Mouse (Mus musculus) MEL (cell line): Measurements from ENCODE around the gene Ptbp1. TPM values are rescaled to one million over a fixed set of nuclear protein-coding genes. Genes with fewer than 3 reads are reported as not detected.
A peak's percentile ranks its signal among the peaks of the same experiment; 100 is the strongest.

ENCODE experiments used
- DNase-seq: peaks from one replicate; pipeline ENCODE4 v3.0.0; 2011; ENCODE audit warnings: low read depth, low spot score
- H3K27ac ChIP-seq: 2 replicates; pipeline ENCODE4 v1.5.1; 2012; ENCODE audit warnings: low read depth, mild to moderate bottlenecking, control low read depth, low read length, moderate library complexity; ENCODE audit not compliant: control insufficient read depth
- H3K27me3 ChIP-seq, 2 experiments: fragments of 150-350 bp in 1 of 2; sonication (generic) in 1 of 2; 2 replicates each; pipeline ENCODE4 v1.6.1; 2012; ENCODE audit warnings: low read length in 2 of 2, mild to moderate bottlenecking in 2 of 2, improper control_type of control experiment in 1 of 2, moderate library complexity in 1 of 2; ENCODE audit not compliant: insufficient read depth in 2 of 2, control insufficient read depth in 1 of 2
- H3K36me3 ChIP-seq, 2 experiments: 2 replicates each; pipeline ENCODE4 v1.6.1; 2012 to 2014; ENCODE audit warnings: low read length in 2 of 2, improper control_type of control experiment in 1 of 2, inconsistent platforms in 1 of 2, mild to moderate bottlenecking in 1 of 2; ENCODE audit not compliant: insufficient read depth in 2 of 2, control insufficient read depth in 1 of 2
- H3K4me1 ChIP-seq, 2 experiments: fragments of 150-350 bp in 1 of 2; sonication (generic) in 1 of 2; 2 replicates each; pipeline ENCODE4 v1.6.1; 2012; ENCODE audit warnings: low read length in 2 of 2, improper control_type of control experiment in 1 of 2, mild to moderate bottlenecking in 1 of 2; ENCODE audit not compliant: insufficient read depth in 2 of 2, control insufficient read depth in 1 of 2
- H3K4me3 ChIP-seq, 2 experiments: fragments of 150-350 bp in 1 of 2; sonication (generic) in 1 of 2; 2 replicates each; pipeline ENCODE4 v1.5.1; 2012; ENCODE audit warnings: low read depth in 2 of 2, low read length in 2 of 2, mild to moderate bottlenecking in 2 of 2, moderate library complexity in 2 of 2, control low read depth in 1 of 2, improper control_type of control experiment in 1 of 2; ENCODE audit not compliant: control insufficient read depth in 1 of 2, insufficient read depth in 1 of 2
- H3K79me2 ChIP-seq: 2 replicates; pipeline ENCODE4 v1.6.1; 2012; ENCODE audit warnings: mild to moderate bottlenecking, low read length, moderate library complexity; ENCODE audit not compliant: control insufficient read depth, poor library complexity, insufficient read depth
- H3K9ac ChIP-seq: 2 replicates; pipeline ENCODE4 v1.6.1; 2012; ENCODE audit warnings: low read depth, mild to moderate bottlenecking, control low read depth, low read length, moderate library complexity; ENCODE audit not compliant: control insufficient read depth, poor library complexity, severe bottlenecking
- H3K9me3 ChIP-seq: fragments of 150-350 bp; sonication (generic); replicated peaks from 2 replicates; pipeline ENCODE4 v1.6.1; 2012; ENCODE audit warnings: mild to moderate bottlenecking, low read length, improper control_type of control experiment, moderate library complexity; ENCODE audit not compliant: insufficient read depth
- CTCF ChIP-seq, 3 experiments: IDR thresholded peaks in 2 of 3; conservative IDR thresholded peaks in 1 of 3; 2 replicates each; pipeline ENCODE4 v1.5.1; 2011 to 2012; ENCODE audit warnings: low read length in 3 of 3, low read depth in 2 of 3, mild to moderate bottlenecking in 2 of 3, improper control_type of control experiment in 1 of 3, inconsistent platforms in 1 of 3, mixed read lengths in 1 of 3, moderate library complexity in 1 of 3; ENCODE audit not compliant: control insufficient read depth in 1 of 3, insufficient read depth in 1 of 3, poor library complexity in 1 of 3, severe bottlenecking in 1 of 3
- E2F4 ChIP-seq: IDR thresholded peaks from 2 replicates; pipeline ENCODE4 v1.6.1; 2011; ENCODE audit warnings: low read depth, low read length, improper control_type of control experiment, borderline replicate concordance
- GATA1 ChIP-seq: IDR thresholded peaks from 2 replicates; pipeline ENCODE4 v1.6.1; 2011; ENCODE audit warnings: low read depth, low read length, improper control_type of control experiment
- MAZ ChIP-seq: IDR thresholded peaks from 2 replicates; pipeline ENCODE4 v1.6.1; 2012; ENCODE audit warnings: low read depth, mild to moderate bottlenecking, inconsistent platforms, low read length, improper control_type of control experiment
- MYB ChIP-seq: IDR thresholded peaks from 2 replicates; pipeline ENCODE4 v1.6.1; 2011; ENCODE audit warnings: mild to moderate bottlenecking, low read depth, low read length, improper control_type of control experiment
- SIN3A ChIP-seq: IDR thresholded peaks from 2 replicates; pipeline ENCODE4 v1.6.1; 2012; ENCODE audit warnings: low read length, improper control_type of control experiment, inconsistent platforms
- TAL1 ChIP-seq: IDR thresholded peaks from 2 replicates; pipeline ENCODE4 v1.6.1; 2012; ENCODE audit warnings: mild to moderate bottlenecking, inconsistent platforms, low read length, moderate library complexity, mixed read lengths
- polyA plus RNA-seq, 2 experiments: library from polyadenylated mRNA; stranded (reverse) in 1 of 2; unstranded in 1 of 2; fragments of >175 nt in 1 of 2; fragments of >200 nt in 1 of 2; gene quantifications; 2 replicates each; pipeline versions ENCODE4 v1.2.1 to v1.2.4; 2012; ENCODE audit warnings: low replicate concordance in 2 of 2, low read depth in 1 of 2; ENCODE audit not compliant: insufficient read length in 2 of 2, insufficient read depth in 1 of 2, missing spikeins in 1 of 2
- total RNA-seq: library from RNA; depleted of rRNA; stranded (reverse); fragments of 300-350 nt; gene quantifications from 2 replicates; pipeline ENCODE4 v1.2.3, GENCODE M21; 2012

Ptbp1 gene
- total and polyA plus RNA-seq, 3 experiments, result 301 to 837 (median 329) TPM

GRCm38 (mm10) chr10:79836918-79837317, 17.3 kb upstream of the Ptbp1 start:
- H3K4me1 ChIP-seq, result peaks cover 3 to 8% of the 10 kb centered on the region in 2 experiments; a peak in 3 of 4 replicates
- no peak overlapping the region for H3K27ac ChIP-seq
- DNase-seq, result peak; percentile 47
- TF ChIP-seq MYB (no peak), CTCF (IDR thresholded peaks at IDR 0.05 in 2 of 3, conservative IDR thresholded peaks at IDR 0.05 in 1 of 3; ENCODE audit: control insufficient read depth in 1 of 3, insufficient read depth in 1 of 3, low read depth in 2 of 3, low read length in 3 of 3, poor library complexity in 1 of 3, severe bottlenecking in 1 of 3) (peak; percentile 38 to 48 (median 42))
- H3K79me2 ChIP-seq, result no peaks in the 10 kb centered on the region
- H3K4me3 ChIP-seq, result no peak overlapping the region
- no peaks in the 10 kb centered on the region for H3K27me3 ChIP-seq
- H3K9me3 ChIP-seq, result no peaks in the 10 kb centered on the region
- no peaks in the 10 kb centered on the region; a peak in 1 of 4 replicates for H3K36me3 ChIP-seq
- no peak overlapping the region for H3K9ac ChIP-seq

DNA sequence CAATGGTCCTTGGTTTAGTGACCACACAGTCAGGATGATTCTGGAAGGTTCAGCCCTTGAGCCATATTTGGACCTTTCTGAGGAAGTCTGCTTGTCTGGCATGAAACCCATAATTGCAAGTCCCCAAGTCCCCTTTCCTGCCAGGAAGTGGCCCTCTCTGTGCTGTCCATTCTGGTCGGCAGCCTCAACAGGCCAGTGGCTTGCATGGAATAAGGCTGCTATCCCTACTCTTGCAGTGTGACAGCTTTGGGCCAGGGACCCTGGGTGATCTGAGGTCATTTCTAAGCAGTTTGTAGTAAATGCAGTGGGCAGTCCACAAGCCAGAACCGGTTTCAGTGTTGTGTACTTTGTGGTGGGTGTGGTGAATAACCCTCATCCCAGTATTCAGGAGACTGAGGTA, 16.1 kb upstream of the Ptbp1 start:
- Histone ChIP-seq H3K4me3 (no peak overlapping the region), H3K36me3 (no peaks in the 10 kb centered on the region; a peak in 1 of 4 replicates), H3K9me3 (no peaks in the 10 kb centered on the region), H3K79me2 (no peaks in the 10 kb centered on the region), H3K27me3 (no peaks in the 10 kb centered on the region), H3K27ac (no peak overlapping the region), H3K9ac (no peak overlapping the region)
- DNase-seq, result no peak
- TF ChIP-seq TAL1 (no peak), GATA1 (no peak), E2F4 (no peak)
- TF ChIP-seq, all 39 proteins: peak for 0
- H3K4me1 ChIP-seq, result peaks cover 0 to 3% of the 10 kb centered on the region in 2 experiments; a peak in 1 of 4 replicates

DNA sequence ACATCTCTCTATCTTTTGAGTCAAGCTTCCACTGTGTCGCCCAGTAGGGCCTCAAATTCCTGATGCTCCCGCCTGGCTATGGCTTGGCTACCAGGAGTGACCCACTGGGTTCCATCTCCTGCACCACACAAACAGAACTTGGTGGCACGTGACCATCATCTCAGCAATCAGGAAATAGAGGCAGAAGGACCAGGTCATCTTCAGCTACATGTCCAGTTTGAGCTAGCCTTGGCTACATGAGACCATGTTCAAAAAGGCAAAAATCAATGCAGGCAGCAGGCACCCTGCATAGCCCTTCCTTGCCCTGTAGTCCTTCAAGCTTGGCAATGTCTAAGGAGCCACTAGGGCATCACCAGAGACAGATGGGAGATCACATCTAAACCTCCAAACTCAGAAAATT, 14.1 kb upstream of the Ptbp1 start:
- H3K4me1 ChIP-seq, result peaks cover 0 to 3% of the 10 kb centered on the region in 2 experiments; a peak in 1 of 4 replicates
- H3K4me3 ChIP-seq, result no peak overlapping the region
- no peak for DNase-seq
- no peaks in the 10 kb centered on the region for H3K9me3 ChIP-seq
- no peak overlapping the region for H3K27ac ChIP-seq
- no peaks in the 10 kb centered on the region; a peak in 1 of 4 replicates for H3K36me3 ChIP-seq
- H3K27me3 ChIP-seq, result no peaks in the 10 kb centered on the region
- no peaks in the 10 kb centered on the region for H3K79me2 ChIP-seq
- TF ChIP-seq MAZ (no peak), CTCF (IDR thresholded peaks at IDR 0.05 in 2 of 3, conservative IDR thresholded peaks at IDR 0.05 in 1 of 3; ENCODE audit: control insufficient read depth in 1 of 3, insufficient read depth in 1 of 3, low read depth in 2 of 3, low read length in 3 of 3, poor library complexity in 1 of 3, severe bottlenecking in 1 of 3) (no peak), SIN3A (no peak)
- no peak overlapping the region for H3K9ac ChIP-seq
